Mouse (Mus musculus): ENCODE results near the gene Lrrc29. TPM values are rescaled to one million over a fixed set of nuclear protein-coding genes. Genes with fewer than 3 reads are reported as not detected.

Gene Lrrc29
- total and polyA plus RNA-seq, 2 experiments from 2014 or later, result 1.5 to 5.8 TPM

DNA sequence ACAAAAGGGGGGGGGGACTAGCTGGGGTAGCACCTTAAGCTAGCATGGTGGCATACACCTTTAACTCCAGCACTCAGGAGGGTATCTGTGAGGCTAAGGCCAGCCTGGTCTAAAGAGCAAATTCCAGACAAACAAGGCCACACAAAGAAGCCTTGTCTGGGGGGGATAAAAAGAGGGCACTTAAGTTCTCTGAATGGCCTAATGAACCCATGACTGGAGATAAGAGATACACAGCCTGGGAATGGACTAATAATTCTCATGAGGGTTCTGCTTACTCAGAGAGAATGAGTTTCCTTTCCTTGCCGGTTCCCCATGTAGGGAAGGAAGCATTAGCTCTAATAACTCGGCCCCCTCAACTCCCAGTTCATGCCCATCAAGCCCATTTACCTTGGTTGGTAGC is 6.4 kb upstream of the Lrrc29 start:
- no peak for ATAC-seq (ENCODE audit: insufficient read depth, low read depth)
- DNase-seq (ENCODE audit: low spot score), result no peak
- no peaks in the 10 kb centered on the region for H3K27me3 ChIP-seq (ENCODE audit: control insufficient read depth, insufficient read depth, low read length)
- TF ChIP-seq CTCF (IDR thresholded peaks at IDR 0.05; ENCODE audit: low read depth) (no peak), EP300 (IDR thresholded peaks at IDR 0.05; ENCODE audit: low read depth) (no peak)
- peaks cover 94% of the 10 kb centered on the region for H3K36me3 ChIP-seq (replicated peaks; ENCODE audit: control insufficient read depth, insufficient read depth, low read length)
- 46% methylated on average over 2 of the region's 2 CpGs for WGBS
- no peaks in the 10 kb centered on the region for H3K4me1 ChIP-seq (ENCODE audit: control insufficient read depth, insufficient read depth)
- H3K9me3 ChIP-seq (replicated peaks; ENCODE audit: control insufficient read depth, low read length), result no peaks in the 10 kb centered on the region
- H3K4me3 ChIP-seq (ENCODE audit: low read depth, low read length), result no peak overlapping the region
- no peak overlapping the region for H3K9ac ChIP-seq (replicated peaks; ENCODE audit: low read depth, low read length)
- no peak overlapping the region for H3K4me2 ChIP-seq (ENCODE audit: low read depth, low read length)
- H3K27ac ChIP-seq (ENCODE audit: low read depth), result no peak overlapping the region

GRCm38 (mm10) chr8:105331931-105332330 is 5.9 kb upstream of the Lrrc29 start:
- H3K27me3 ChIP-seq (ENCODE audit: control insufficient read depth, insufficient read depth, low read length), result no peaks in the 10 kb centered on the region
- ATAC-seq (ENCODE audit: insufficient read depth, low read depth) (no peak), DNase-seq (ENCODE audit: low spot score) (no peak)
- no peak overlapping the region for H3K4me2 ChIP-seq (ENCODE audit: low read depth, low read length)
- WGBS, result 94% methylated on average over 9 of the region's 9 CpGs
- peaks cover 6% of the 10 kb centered on the region; the same call in 1 of the 2 replicates for H3K4me1 ChIP-seq (ENCODE audit: control insufficient read depth, insufficient read depth)
- no peak overlapping the region for H3K4me3 ChIP-seq (ENCODE audit: low read depth, low read length)
- no peak overlapping the region for H3K27ac ChIP-seq (ENCODE audit: low read depth)
- H3K36me3 ChIP-seq (replicated peaks; ENCODE audit: control insufficient read depth, insufficient read depth, low read length), result peaks cover 88% of the 10 kb centered on the region
- H3K9me3 ChIP-seq (replicated peaks; ENCODE audit: control insufficient read depth, low read length), result no peaks in the 10 kb centered on the region
- TF ChIP-seq EP300 (IDR thresholded peaks at IDR 0.05; ENCODE audit: low read depth) (no peak), CTCF (IDR thresholded peaks at IDR 0.05; ENCODE audit: low read depth) (no peak)
- no peak overlapping the region for H3K9ac ChIP-seq (replicated peaks; ENCODE audit: low read depth, low read length)

GRCm38 (mm10) chr8:105331469-105331868 is 5.4 kb upstream of the Lrrc29 start:
- no peak overlapping the region for H3K4me2 ChIP-seq (ENCODE audit: low read depth, low read length)
- WGBS, result 91% methylated on average over 22 of the region's 22 CpGs
- H3K9ac ChIP-seq (replicated peaks; ENCODE audit: low read depth, low read length), result no peak overlapping the region
- no peak overlapping the region for H3K27ac ChIP-seq (ENCODE audit: low read depth)
- peaks cover 84% of the 10 kb centered on the region for H3K36me3 ChIP-seq (replicated peaks; ENCODE audit: control insufficient read depth, insufficient read depth, low read length)
- H3K4me1 ChIP-seq (ENCODE audit: control insufficient read depth, insufficient read depth), result peaks cover 7% of the 10 kb centered on the region; the same call in 1 of the 2 replicates
- no peak for TF ChIP-seq CTCF (IDR thresholded peaks at IDR 0.05; ENCODE audit: low read depth)
- TF ChIP-seq EP300 (IDR thresholded peaks at IDR 0.05; ENCODE audit: low read depth), result no peak
- H3K27me3 ChIP-seq (ENCODE audit: control insufficient read depth, insufficient read depth, low read length), result no peaks in the 10 kb centered on the region
- H3K9me3 ChIP-seq (replicated peaks; ENCODE audit: control insufficient read depth, low read length), result no peaks in the 10 kb centered on the region
- ATAC-seq (ENCODE audit: insufficient read depth, low read depth) (no peak), DNase-seq (ENCODE audit: low spot score) (no peak)
- no peak overlapping the region for H3K4me3 ChIP-seq (ENCODE audit: low read depth, low read length)

GRCm38 (mm10) chr8:105330325-105330724 is 4.2 kb upstream of the Lrrc29 start:
- ATAC-seq (ENCODE audit: insufficient read depth, low read depth), result no peak
- Histone ChIP-seq H3K9me3 (replicated peaks; ENCODE audit: control insufficient read depth, low read length) (no peaks in the 10 kb centered on the region), H3K4me1 (ENCODE audit: control insufficient read depth, insufficient read depth) (peaks cover 13% of the 10 kb centered on the region), H3K4me2 (ENCODE audit: low read depth, low read length) (no peak overlapping the region), H3K27me3 (ENCODE audit: control insufficient read depth, insufficient read depth, low read length) (no peaks in the 10 kb centered on the region), H3K4me3 (ENCODE audit: low read depth, low read length) (no peak overlapping the region), H3K27ac (ENCODE audit: low read depth) (no peak overlapping the region), H3K9ac (replicated peaks; ENCODE audit: low read depth, low read length) (no peak overlapping the region), H3K36me3 (replicated peaks; ENCODE audit: control insufficient read depth, insufficient read depth, low read length) (peaks cover 72% of the 10 kb centered on the region)
- 89% methylated on average over 12 of the region's 12 CpGs for WGBS
- DNase-seq (ENCODE audit: low spot score), result no peak
- TF ChIP-seq CTCF (IDR thresholded peaks at IDR 0.05; ENCODE audit: low read depth) (no peak), EP300 (IDR thresholded peaks at IDR 0.05; ENCODE audit: low read depth) (no peak)

- WGBS, result 28% methylated on average over 6 of the region's 6 CpGs
- no peak for DNase-seq (ENCODE audit: low spot score)
- H3K4me3 ChIP-seq (ENCODE audit: low read depth, low read length), result peak overlapping the region; percentile 88
- no peaks in the 10 kb centered on the region for H3K27me3 ChIP-seq (ENCODE audit: control insufficient read depth, insufficient read depth, low read length)
- H3K36me3 ChIP-seq (replicated peaks; ENCODE audit: control insufficient read depth, insufficient read depth, low read length), result peaks cover 49% of the 10 kb centered on the region
- peak overlapping the region; percentile 80 for H3K27ac ChIP-seq (ENCODE audit: low read depth)
- peak overlapping the region; percentile 82 for H3K4me2 ChIP-seq (ENCODE audit: low read depth, low read length)
- peaks cover 20% of the 10 kb centered on the region for H3K4me1 ChIP-seq (ENCODE audit: control insufficient read depth, insufficient read depth)
- no peak for ATAC-seq (ENCODE audit: insufficient read depth, low read depth)
- no peaks in the 10 kb centered on the region for H3K9me3 ChIP-seq (replicated peaks; ENCODE audit: control insufficient read depth, low read length)
- H3K9ac ChIP-seq (replicated peaks; ENCODE audit: low read depth, low read length), result peak overlapping the region; percentile 76
- TF ChIP-seq EP300 (IDR thresholded peaks at IDR 0.05; ENCODE audit: low read depth), result no peak
- TF ChIP-seq CTCF (IDR thresholded peaks at IDR 0.05; ENCODE audit: low read depth), result no peak
Observed at GRCm38 (mm10) chr8:105326968-105327367, 890 bp upstream of the Lrrc29 start.

- peaks cover 41% of the 10 kb centered on the region for H3K36me3 ChIP-seq (replicated peaks; ENCODE audit: control insufficient read depth, insufficient read depth, low read length)
- under 1% methylated on average over 12 of the region's 12 CpGs for WGBS
- peak; percentile 25 for ATAC-seq (ENCODE audit: insufficient read depth, low read depth)
- DNase-seq (ENCODE audit: low spot score), result no peak
- H3K27me3 ChIP-seq (ENCODE audit: control insufficient read depth, insufficient read depth, low read length), result no peaks in the 10 kb centered on the region
- peak overlapping the region; percentile 80 for H3K27ac ChIP-seq (ENCODE audit: low read depth)
- peak overlapping the region; percentile 88 for H3K4me3 ChIP-seq (ENCODE audit: low read depth, low read length)
- no peak for TF ChIP-seq EP300 (IDR thresholded peaks at IDR 0.05; ENCODE audit: low read depth)
- TF ChIP-seq CTCF (IDR thresholded peaks at IDR 0.05; ENCODE audit: low read depth), result no peak
- peaks cover 20% of the 10 kb centered on the region for H3K4me1 ChIP-seq (ENCODE audit: control insufficient read depth, insufficient read depth)
- peak overlapping the region; percentile 82 for H3K4me2 ChIP-seq (ENCODE audit: low read depth, low read length)
- H3K9ac ChIP-seq (replicated peaks; ENCODE audit: low read depth, low read length), result peak overlapping the region; percentile 76
- no peaks in the 10 kb centered on the region for H3K9me3 ChIP-seq (replicated peaks; ENCODE audit: control insufficient read depth, low read length)
Observed at GRCm38 (mm10) chr8:105325641-105326093, 411 bp downstream of the Lrrc29 start.

Measured in heart, postnatal 0 days (tissue).